Mouse (Mus musculus): Measurements from ENCODE around the gene Chchd6. TPM values are rescaled to one million over a fixed set of nuclear protein-coding genes. Genes with fewer than 3 reads are reported as not detected.

Chchd6 gene
- total and polyA plus RNA-seq, 3 experiments, result 26.3 to 39.4 (median 34.2) TPM

DNA sequence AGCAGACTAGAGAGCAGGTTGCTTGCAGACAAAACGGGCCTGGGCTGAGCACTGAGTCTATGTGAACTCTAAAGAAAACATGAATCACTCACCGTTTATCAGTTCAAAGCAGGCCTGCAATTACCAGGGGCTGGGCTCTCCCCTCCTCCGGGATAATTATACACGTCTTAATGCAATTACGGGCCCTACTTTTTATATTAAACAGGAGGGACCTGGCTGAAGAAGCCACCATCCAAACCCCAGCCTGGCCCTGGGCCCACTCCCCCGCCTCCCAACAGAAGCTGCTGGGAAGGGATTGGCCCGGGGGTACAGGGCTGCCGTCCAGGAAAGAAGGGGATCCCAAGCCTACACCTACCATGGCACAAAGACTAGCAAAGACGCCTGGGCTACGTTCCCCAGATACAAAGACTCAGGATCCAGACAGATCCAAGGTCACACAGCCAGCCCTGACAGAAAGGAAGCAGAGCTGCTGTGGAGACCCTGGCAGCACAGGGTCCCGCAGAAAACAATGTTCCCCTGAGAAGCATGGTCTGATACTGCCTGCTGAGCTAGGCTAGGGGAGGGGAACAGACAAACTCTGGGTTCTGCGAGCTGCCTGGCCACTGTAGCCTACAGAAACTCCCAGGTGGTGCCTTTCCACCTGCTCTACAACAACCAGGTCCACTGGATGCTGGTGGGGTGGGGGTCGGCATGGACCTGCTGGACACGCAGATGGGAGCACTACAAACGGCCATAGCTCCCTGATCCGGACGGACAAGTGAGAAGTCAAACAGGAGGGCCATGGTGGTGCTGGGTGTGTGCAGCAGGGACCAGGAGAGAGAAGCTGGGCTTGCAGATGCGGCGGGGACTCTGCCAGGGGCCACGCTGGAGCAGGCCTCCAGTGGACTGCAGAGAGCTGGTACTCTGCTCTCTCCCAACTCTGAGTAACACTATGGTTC lies 235.4 kb downstream of the Chchd6 start:
- DNase-seq, result peak; percentile 64

DNA sequence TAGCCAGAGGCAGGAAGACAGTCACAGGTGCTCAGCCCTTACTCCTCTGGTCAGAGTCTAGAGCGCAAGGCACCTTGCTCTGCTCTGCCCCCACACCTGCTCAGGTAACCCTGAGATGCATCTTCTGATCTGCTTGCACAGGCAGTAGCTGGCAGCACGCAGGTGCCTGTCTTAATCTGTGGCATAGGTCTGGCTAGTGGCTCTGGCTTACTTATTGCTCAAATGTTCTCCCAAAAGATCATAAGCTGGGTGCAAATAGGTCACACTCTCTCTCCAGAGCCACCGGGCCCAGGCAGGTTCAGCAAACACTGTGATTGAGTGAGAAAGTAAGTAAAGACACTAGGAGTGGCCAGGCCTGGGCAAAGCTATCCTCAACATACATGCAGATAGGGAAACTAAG lies 236.3 kb downstream of the Chchd6 start:
- no peak for DNase-seq

DNA sequence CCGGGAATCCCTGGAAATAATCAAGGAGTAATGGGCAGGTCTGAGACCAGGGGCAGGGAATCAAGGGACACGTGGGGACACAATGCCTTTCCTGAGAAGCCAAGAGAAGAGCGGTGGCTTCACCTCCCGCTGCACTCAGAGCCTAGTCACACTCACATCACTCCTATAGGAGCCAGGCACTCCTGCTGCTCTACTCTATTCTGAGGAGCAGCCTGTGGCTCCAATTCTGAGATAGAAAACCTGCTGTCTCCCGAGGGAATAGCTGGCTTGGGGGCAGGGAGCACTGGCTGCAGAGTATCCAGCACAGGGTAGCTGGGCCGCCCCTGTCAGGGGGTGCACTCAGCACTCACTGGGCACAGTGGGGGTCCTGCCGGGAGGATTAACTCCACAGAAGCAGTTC lies 239.8 kb downstream of the Chchd6 start:
- peak; percentile 25 for DNase-seq

DNA sequence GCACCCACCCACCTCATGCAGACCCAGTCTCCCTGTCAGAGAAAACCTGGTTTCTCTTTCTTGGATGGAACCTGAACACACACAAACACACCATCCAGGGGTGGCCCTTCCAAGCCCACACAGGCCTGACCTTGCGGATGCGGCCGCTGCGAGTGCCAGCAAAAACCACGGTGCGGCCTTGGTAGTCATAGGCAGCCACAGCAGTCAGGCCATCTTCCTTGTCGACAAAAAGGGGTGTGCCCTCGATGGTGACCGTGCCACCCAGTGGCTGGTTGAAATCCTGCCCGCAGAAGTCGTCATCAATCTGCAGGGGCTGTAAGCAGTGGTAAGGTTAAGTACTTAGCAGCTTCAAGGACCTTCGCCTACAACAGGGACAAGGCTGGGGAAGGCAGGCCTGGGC lies 240.7 kb downstream of the Chchd6 start:
- peak; percentile 95 for DNase-seq

DNA sequence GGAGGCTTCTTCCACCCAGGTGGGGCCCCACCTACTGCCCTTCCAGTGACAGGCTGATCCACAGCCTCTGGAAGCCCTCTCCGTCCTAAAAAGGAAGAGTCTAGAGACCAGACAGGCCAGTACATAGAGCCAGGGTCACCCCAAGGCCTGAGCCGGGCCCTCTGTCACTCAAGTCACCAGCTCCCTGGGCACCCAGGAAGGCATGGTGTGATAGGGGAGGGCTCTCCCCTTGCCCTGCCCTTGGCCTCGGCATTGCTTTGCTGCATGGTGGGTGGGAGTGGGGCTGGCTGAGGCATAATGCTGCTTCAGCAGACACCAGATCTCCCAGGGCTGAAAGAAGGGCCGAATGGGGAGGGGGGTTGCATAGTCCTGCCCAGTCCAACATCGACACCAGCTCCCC lies 241.4 kb downstream of the Chchd6 start:
- DNase-seq, result peak; percentile 75

DNA sequence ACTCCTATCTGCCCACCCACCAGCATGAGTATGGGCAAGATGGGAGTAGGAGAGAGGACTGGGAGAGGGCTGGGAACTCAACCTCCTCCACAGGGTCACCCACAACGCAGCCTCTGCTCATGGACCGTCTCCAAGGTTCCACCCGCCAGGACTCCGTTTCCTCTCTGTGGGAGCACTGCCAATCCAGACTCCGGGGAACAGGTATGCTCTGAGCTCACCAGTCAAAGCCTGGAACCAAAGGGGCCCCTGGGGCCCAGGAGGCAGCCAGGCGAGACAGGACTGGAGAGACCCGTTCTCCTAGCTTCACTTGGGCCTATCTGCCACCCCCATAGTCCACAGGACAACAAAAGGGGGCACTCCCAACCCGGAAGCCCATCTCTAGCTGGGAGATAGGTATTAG lies 242.4 kb downstream of the Chchd6 start:
- peak; percentile 62 for DNase-seq

DNA sequence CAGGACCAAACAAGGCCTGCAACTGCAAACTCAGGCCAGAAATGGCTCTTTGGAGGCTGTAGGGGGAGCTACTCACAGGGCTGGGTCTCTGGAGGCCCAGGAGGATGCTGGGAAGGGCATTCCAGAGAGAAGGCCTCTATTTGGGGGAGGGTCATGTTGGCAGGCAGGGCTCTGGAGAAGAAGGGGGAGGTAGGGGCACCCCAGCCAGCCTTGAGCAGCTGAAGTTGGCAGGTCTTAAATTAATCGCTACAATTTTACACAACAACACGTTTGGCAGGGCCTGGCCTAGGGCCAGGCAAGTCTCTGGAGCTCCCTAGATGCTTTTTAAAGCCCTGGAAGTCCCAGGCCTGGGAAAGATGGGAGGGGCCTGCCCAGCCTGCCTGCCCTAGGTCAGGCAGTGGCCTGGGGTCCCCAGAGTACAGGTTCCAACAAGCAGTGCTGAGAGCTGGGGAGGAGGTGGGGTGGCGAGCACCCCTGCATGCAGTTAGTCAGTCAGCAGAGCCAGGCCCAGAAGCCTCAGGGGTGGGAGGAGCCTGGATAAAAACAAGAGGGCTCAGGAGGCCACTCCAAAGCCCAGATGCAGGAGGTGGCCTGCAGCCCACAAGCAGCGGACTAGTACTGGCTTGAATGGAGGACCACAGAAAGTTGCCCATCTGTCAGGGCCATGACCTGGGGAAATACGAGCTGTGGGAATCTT lies 243.9 kb downstream of the Chchd6 start:
- DNase-seq, result peak; percentile 80

DNA sequence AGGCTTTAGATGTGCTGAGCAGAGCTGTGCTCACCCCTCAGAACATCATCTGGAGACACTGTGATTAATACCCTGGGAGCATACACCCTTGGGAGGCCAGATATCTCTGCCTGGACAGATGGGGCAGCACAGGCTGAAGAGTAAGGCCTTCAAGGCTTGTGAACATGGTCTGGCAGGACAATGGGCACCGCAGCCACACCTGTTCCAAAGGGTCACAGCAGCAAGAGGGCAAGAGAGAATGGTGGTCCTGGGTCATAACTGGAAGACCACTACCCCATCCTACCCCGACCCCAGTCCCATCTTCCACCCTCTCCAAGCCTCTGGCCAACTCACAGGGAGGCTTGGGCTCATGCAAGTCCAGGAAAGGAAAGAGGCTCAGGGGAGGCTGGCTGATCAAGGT lies 244.9 kb downstream of the Chchd6 start:
- no peak for DNase-seq

DNA sequence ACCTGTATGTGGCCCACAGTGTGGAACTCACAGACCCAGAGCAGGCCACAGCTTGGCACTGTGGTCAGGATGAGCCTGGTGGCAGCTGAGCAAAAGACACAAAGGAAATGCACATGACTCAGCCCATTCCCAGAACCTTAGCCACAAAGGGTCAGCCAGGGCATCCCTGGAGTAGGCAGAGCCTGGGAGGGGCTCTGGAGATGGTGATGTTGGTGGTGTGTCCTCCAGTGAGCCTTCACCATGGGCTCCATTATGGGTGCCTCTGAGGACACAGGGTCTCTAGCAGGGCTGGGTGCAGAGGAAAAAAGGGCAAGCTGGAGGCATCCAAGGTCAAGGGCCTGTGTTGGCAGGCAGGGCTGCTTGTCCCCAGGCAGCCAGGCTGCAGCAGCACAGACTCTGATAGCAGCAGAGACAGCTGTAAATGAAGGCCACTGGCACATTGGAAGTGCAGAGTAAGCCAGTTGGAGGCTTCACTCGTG lies 245.4 kb downstream of the Chchd6 start:
- peak; percentile 86 for DNase-seq

DNA sequence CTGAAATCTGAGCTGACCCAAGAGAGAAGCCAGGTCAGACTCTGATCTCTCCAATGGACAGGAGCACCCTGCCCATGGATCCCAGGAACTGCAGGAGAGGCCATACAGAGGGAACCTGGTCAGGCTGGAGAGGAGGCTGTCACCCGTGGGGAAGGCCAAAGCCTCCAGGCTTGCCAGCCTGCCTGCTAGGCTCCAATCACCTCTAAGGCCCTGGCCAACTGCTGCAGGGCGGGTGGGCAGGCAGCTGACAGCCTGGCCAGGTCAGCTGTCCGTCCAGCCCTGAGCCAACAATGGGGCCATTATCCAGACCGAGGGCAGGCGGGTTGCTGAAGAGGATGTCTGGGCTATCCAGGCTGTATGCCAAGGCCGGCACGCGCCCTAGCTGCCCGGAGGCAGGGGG lies 247.1 kb downstream of the Chchd6 start:
- DNase-seq, result no peak

DNA sequence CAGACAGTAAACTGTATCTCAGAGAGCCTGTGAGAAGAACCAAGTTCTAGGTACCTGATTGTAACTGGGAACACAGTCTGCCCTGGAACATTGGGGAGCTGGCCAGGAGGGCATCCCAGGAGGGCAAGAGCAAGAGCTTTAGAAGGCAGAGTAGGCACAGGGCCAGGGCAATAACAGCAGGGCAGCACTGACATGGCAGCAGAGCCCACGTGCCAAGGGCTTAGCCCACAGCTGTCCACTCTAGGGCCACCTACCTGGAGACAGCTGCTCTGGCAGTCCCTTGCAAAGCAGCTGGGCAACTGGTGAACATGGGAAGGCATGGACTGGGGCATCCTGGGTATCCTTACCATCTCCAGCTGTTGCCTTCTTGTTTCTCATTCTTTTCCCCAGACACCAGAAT lies 247.7 kb downstream of the Chchd6 start:
- no peak for DNase-seq

DNA sequence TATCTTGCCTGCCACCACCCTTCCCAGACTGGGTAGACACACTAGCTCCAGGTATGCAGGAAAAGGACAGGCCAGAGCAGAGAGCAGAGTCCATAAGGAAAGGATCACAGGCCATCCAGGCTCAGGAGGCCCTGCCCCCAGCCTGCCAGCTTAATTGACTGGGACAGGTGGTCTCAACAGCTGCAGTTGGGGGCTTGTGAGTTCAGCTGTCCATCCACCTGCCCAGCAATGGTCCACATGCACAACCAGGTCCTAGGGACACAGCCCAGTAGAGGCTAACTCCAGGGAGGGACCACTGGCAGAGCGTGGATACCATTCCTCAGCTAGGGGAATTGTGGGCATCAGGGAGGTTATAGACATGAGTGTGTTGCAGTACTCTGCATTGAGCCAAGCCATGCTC lies 249.6 kb downstream of the Chchd6 start:
- no peak for DNase-seq

DNA sequence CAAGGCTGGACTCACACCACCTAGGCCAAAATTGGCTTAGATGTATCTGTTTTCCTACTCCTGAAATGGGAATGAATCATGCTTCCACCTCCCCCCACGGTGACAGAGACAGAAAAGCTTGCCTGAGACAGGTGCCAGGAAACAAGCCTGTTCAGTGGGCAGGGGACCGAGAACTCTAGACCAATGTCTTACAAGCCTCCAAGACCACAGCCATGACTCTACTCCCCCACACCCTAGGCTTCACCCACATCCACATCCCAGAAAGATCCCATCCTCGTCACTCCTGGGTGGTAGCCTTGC lies 250.0 kb downstream of the Chchd6 start:
- DNase-seq, result no peak

DNA sequence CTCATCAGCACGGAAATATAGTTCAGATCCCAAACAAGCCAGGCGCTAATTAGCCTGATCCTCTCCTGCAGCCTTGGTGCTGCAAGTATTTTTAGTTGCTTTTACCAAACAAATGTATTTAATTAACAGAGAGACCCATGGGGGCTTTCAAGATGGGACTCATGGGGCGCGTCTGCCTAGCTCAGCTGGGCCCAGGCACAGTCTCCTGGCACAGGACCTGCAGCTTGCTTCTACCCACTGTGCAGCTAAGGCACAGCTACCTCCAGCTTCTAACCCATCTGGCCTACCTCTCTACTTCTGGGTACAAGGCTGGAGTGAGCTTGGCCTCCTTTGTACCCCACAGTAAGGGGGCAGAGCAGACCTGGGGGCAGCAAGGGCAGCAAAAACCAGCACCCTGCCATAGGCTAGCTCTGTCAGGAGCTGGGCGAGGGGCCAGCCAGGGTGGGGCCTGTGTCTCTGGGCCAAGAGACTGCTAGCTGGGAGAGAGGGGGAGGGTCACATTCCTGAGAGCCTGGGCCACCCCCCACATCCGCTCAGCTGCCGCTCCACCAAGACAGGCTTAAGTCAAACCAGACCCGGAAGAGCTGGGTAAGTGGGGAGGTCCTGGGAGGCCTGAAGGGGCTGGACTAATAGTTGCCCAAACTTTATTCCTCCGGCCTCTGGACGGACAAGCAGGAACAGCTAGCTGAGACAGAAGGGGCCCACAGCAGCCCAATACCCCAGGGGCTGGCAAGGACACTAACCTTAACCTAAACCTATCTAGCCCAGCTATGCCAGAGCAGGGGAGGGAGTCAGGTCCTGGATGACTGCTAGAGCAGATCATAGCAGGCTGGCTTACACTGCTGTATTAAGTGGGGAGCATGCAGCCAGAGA lies 250.6 kb downstream of the Chchd6 start:
- peak; percentile 80 for DNase-seq

DNA sequence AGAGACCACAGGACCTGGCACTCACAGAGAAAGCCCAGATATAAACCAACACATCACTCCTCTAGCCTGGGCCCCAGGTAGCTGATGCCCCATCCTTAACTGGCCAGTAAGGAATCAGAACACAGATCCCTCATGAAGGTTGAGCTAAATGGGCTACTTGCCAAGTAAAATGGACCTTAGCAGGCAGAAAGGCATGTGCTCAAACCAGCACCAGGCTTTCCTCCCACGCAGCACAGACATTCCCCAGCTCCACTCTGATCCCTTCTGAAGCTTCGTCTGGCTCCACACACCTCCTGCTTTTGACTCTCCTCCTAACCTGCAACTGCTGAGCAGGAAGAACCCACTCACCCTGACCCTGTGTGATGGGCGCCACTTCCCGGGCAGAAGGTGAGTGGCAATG lies 253.5 kb downstream of the Chchd6 start:
- no peak for DNase-seq

DNA sequence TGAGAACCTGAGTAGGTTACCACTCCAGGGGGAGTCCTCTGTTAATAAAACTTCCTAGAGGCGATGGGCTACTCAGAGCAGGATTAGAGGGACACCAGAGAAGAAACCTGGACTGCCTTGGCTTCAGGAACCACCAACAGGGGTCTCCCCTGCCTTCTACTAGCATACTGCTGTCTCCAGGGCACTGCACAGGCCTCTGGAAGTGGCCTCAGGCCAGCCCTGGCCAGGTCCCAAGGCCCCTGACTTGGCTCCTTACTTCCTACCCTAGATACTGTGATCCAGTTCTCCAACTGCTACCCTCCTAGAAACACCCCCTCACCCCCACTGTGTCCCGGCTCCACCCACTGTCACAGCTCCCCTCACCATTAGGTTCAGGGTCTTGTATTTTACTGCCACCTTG lies 256.0 kb downstream of the Chchd6 start:
- peak; percentile 90 for DNase-seq

DNA sequence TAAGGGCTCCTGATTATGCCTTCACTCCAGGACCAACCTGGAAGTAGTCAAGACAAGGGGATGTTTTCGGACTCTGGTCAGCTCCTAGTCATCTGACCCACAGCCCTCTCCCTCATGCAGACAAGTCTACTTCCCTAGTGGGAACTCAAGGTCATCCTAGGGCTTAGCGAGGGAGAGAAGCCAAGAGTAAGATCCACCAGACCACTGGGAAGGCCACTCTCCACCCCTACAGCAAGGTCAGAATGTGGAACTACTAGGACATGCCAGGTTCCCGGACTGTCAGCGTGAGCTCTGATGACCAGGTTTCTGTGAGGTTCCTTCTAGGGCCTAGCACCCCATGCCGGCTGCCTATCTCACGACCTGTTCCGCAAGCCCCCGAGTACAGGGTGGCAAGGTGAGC lies 256.7 kb downstream of the Chchd6 start:
- peak; percentile 67 for DNase-seq

DNA sequence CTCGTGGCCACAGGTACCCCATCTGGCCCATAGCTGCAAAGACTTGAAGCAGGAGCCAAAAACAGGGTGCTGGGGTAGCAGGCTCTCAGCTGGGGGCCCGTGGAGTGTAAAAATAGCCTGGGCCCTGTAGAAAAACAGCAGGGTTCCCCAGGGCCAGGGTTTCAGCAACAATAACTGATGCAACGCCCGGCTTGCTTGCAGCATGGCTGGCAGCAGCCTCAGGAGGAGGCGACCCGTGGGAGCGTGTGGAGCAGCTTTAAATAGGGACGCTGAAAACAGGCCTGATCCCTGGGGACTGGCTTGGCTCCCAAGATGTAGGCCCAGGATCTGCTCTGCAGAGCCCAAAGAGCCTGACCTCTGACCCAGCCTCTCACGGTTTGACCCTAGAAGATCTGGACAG lies 257.9 kb downstream of the Chchd6 start:
- DNase-seq, result peak; percentile 77

DNA sequence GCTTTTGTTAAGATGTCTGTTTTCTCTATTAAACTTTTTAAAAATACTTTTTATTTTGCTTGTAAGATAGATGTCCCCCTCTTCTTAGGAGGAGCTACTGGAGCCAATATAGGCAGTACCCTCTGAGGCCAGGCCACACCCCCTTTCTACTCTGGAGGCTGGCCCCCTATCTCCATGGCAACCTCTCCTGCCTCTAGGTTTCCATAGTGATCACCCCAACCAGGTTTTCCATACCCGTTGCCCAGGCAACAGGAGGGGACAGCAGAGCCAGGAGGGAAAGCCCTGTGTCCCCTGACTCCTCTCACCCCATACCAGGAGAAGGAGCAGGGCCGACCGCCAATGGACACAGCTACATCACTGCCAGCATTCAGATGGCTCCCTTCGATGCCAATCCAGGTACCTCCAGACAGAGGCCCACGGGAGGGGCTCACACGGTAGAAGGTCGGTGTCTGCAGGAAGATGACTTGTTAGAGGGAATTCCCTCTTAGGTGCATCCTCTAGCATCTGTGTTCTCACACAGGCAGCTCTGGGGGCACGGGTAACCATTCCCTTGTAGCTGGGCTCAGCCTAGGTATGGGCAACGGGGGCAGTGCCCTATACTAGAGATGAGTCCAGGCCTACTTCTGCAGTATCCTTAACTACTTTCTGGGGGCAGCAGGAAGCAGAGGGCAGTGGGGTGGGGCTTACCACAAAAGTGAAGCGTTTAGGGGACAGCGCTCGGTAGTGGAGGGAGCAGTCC lies 261.3 kb downstream of the Chchd6 start:
- DNase-seq, result no peak
